Mouse (Mus musculus) hematopoietic stem cell, adult 5-6 weeks (primary cell): Measurements from ENCODE around the gene Zc3h10. TPM values are rescaled to one million over a fixed set of nuclear protein-coding genes. Genes with fewer than 3 reads are reported as not detected.
A peak's percentile ranks its signal among the peaks of the same experiment; 100 is the strongest.

Experiments used
- ATAC-seq, 2 experiments: fragments of 125-278 bp in 1 of 2; replicated peaks in 1 of 2; 2 replicates each; pipeline ENCODE4 v1.8.0; 2016 to 2017; ENCODE audit warnings: inconsistent platforms in 2 of 2, mild to moderate bottlenecking in 2 of 2, moderate number of reproducible peaks in 2 of 2, low read depth in 1 of 2, moderate TSS enrichment in 1 of 2; ENCODE audit not compliant: low FRiP score in 2 of 2, poor library complexity in 2 of 2, severe bottlenecking in 2 of 2, insufficient read depth in 1 of 2, low TSS enrichment in 1 of 2
- total RNA-seq: library from RNA; stranded (forward); fragments of 172-1452, 232-1000 nt; gene quantifications from 2 replicates; pipeline ENCODE4 v1.2.3, GENCODE M21; 2017

The Zc3h10 gene
- total RNA-seq, result 13.9 and 16.3 TPM in 2 replicates

DNA sequence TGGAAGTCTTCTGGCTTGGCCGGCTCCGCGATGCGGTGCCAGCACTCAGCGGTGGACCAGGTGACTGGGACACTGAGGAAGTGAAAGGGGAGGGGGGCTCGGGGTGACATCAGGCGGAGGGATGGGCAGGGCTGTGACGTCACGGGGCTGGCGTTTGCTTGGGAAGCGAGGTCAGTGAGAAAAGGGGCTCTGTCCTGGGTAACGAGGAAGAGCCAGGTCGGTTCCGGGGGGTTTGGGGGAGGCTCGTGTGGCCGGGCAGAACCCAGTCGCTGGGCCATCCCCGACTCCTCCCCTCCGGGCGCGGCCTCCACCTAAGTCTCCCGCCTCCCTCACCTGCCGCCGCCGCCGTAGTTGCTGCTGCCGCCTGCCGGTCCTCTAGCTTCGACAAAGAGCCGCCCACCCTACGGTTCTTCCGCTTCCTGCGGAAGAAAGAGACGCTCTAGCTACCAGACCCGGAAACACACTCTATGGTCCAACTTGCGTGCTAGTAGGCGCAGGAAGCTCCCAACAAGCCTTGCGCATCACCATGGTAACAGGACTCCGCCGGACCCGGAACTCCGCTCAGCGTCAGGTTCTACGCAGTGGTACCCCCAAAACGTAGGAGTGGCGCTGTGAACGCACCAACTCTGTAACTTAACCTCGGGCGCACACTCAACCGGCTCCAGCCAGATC lies at the start of gene Zc3h10:
Zc3h10 (minus strand) TSS at position 414 of the 672 bp plus-strand sequence.
- ATAC-seq, result peak; percentile 74 to 80

DNA sequence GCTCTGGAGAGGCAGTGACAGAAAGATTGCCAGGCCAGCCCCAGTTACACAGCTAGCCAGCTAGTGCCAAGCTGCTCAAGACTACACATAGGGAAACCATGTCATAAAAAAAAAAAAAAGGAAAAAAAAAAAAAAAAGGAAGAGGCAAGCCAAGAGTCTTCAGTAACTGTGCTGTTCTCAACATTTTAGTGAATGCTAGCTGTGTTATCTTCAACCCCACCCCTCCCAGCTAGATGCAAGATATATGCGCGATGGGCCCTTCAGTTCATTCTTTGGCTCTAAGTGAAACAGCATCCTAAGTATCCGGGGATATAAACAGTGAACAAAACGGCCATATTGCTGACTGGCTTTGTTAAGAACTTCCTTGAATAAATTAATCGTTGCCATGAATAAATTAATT lies 45.2 kb upstream of the Zc3h10 start:
- ATAC-seq, result no peak

- no peak for ATAC-seq
Measured at GRCm38 (mm10) chr10:128591436-128591835, 43.9 kb upstream of the Zc3h10 start.

- peak in 1 of 2 experiments; percentile 58; a peak in 1 of 4 replicates for ATAC-seq
Measured at GRCm38 (mm10) chr10:128590193-128590690, 42.7 kb upstream of the Zc3h10 start.

DNA sequence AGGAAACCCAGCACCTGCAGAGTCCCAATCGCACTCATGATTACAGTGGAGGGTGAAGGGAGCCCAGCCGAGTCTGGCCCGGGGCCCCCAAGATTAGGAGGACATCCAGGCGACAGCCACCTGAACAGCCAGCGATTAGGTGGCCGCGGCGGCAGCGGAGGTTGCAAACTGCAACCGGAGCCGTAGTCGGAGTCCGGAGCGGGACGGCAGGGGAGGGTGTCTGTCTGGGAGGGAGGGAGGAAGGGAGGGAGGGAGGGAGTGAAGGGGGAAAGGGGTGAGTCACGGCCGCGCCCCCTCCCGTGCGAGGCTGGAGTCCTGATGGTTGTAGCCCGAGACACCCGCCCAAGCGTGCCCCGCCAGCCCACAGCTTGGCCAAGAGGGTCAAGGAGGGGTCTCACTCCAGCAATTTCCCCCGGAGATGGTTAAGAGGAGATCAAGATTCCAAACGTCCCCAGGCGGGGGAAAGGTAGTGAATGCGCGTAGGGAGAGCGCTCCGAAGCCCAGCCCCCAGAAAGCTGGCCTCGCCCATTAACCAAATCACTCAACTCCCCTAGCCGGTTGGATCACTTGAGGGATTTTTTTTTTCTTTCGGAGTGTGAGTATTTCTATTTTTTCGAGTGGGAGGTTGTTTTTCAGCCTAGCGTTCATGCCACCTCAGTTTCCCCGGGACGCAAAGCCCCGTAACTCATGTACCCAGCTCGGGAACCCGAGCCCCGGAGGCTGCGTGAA lies 42.1 kb upstream of the Zc3h10 start, which contains the start of gene Erbb3:
Erbb3 (minus strand) TSS at position 189 of the 729 bp plus-strand sequence.
- peak; percentile 36 to 48; a peak in 3 of 4 replicates for ATAC-seq

DNA sequence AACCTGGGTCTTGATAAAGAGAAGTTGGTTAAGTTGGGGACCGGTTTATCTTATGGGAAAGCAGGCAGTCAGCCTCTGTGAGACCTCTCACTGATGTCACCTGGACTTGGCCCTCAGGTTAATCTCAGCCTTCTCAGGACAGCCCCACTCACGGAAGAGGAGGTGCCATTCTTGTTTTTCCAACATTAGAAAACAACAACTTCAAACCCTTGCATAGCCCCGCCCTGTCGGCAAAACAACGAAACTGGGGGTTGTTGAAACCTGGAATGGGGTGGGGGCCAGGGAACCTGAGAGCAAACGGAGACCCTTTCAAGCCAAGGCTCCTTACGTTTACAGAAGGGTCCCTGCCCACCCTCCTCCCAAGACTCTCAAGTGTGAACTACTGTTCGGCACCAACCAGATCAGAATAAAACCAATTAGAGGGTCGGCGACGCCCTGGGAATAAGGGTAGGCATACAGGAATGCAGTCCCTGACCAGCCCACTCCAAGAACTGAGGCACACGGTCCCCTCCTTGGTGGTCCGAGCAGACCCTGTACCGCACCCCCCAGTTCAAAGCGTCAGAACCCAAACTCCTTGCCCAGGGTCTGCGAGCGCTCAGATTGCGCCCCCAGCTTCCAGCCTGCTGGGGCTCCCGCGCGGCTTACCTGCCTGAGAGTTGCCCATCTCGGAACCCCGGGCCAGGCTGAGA lies 41.3 kb upstream of the Zc3h10 start:
- no peak for ATAC-seq

GRCm38 (mm10) chr10:128588136-128588535 lies 40.6 kb upstream of the Zc3h10 start:
- no peak for ATAC-seq

DNA sequence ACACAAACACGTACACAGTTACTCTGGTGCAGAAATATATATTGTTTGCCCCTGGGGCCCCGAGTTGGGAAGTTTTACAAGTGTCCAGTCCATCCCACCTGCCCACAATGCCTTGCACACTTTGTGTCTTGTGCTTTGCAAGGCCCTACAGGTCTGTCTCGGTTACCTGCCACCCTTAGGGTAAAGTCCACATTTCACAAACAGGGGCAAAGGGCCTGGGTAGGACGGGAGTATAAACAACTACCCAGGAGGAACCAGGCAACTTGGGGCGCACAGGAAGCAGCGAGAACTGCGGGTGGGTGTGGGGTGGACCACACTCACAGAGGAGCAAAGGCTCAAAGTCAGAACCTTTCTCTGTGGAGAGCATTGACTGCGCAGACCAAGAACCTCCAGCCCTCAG lies 40.1 kb upstream of the Zc3h10 start:
- ATAC-seq, result no peak

GRCm38 (mm10) chr10:128587120-128587519 lies 39.5 kb upstream of the Zc3h10 start:
- no peak for ATAC-seq

DNA sequence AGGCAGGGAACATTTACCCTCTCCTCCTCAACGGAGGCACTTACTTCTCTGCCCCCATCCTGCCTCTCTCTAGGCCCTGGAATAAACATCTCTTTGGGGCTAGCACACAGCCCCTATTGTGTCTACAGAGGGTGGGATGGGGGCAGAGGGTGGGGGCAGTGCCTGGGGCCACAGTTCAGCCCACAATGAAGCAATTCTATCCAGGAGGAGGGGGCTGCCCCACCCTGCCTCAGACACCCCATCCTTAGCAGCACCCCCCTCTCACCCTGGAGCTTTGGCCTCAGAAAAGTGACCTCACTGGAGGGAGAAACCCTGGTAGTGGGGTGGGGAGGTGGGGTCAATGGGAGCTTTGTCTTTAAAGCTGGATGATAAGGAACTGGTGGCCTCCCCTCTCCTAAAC lies 39.0 kb upstream of the Zc3h10 start:
- ATAC-seq, result no peak

GRCm38 (mm10) chr10:128584386-128584785 lies 36.8 kb upstream of the Zc3h10 start:
- ATAC-seq, result no peak

DNA sequence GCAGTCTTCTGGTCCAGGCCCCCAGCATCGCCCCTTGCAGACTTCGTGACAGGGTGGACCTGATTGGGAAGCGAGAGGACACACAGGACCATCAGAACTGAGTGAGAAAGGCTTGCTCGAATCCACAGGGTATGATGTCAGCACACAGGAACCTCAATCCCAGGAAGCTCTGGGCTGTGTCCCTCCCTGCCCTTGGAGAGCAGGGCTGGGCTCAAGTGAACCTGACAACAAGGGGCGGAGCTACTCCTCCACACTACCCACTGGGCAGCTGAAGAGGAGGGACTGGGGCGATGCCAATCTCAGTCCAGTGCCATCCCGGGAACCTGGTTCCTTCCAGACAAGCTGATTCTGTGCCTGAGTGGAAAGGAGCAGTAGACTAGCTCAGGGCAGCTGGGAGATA lies 36.1 kb upstream of the Zc3h10 start:
- no peak for ATAC-seq

GRCm38 (mm10) chr10:128579731-128580130 lies 32.2 kb upstream of the Zc3h10 start:
- no peak for ATAC-seq

DNA sequence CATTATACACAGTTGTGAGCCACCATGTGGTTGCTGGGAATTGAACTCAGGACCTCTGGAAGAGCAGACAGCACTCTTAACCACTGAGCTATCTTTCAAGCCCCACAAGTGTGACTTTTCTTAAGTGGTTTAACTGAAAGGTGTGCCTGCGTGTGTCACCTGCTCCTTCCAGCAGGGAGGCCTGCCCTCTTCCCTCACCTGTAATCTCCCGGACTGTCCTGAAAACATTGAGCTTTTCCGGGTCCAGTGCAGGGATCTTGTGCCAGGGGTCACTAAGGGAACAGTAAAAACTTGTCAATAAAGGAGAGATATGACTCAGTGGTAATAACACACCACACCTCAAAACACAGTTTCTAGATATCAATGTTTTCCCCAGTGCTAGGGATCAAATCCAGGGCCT lies 31.7 kb upstream of the Zc3h10 start:
- ATAC-seq, result no peak

DNA sequence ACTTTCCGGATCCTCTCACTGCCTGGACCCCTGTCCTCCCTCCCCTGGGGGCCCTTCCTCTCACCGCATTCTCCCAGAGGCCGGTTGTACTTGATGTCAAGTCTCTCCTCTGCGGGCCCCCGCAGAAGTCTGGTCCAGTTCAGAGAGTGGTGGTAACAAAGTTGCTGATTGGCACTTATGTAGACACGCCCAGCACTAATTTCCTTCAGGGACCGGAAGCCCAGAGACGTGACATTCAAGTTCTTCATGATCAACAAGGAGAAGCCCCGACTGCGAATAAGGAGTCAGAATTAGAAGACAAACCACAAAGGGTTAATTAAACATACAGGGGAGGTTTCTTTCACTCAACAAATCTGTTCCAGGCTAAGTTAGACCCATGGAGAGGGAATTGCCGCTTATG lies 30.8 kb upstream of the Zc3h10 start:
- ATAC-seq, result no peak

- ATAC-seq, result no peak
Measured at GRCm38 (mm10) chr10:128575063-128575462, 27.5 kb upstream of the Zc3h10 start.

- ATAC-seq, result peak; percentile 92 to 93
Measured at GRCm38 (mm10) chr10:128565788-128566531, 18.4 kb upstream of the Zc3h10 start, which contains the start of gene Pa2g4. Gene Pa2g4 (minus strand): TSS chr10:128565987.
